Mouse (Mus musculus) myocyte (in vitro differentiated cells): Measurements from ENCODE around the gene Ppp1r13l. TPM values are rescaled to one million over a fixed set of nuclear protein-coding genes. Genes with fewer than 3 reads are reported as not detected.

Experiments used
- H3K27me3 ChIP-seq: one replicate; pipeline ENCODE4 v1.6.1; 2011; ENCODE audit not compliant: control insufficient read depth, insufficient read depth, insufficient read length
- H3K36me3 ChIP-seq: one replicate; pipeline ENCODE4 v1.6.1; 2011; ENCODE audit not compliant: control insufficient read depth, insufficient read depth
- H3K4me2 ChIP-seq: one replicate; pipeline ENCODE4 v1.6.1; 2011; ENCODE audit warnings: low read depth, control low read depth
- H3K4me3 ChIP-seq: one replicate; pipeline ENCODE4 v1.5.1; 2011; ENCODE audit warnings: mild to moderate bottlenecking, control low read depth, moderate library complexity
- H3K79me2 ChIP-seq: one replicate; pipeline ENCODE4 v1.6.1; 2011; ENCODE audit not compliant: control insufficient read depth, insufficient read depth
- H3ac ChIP-seq: one replicate; pipeline ENCODE4 v1.6.1; 2011; ENCODE audit not compliant: control insufficient read depth, insufficient read length
- CEBPB ChIP-seq: IDR thresholded peaks from 2 replicates; pipeline ENCODE4 v1.6.1; 2011; ENCODE audit warnings: mild to moderate bottlenecking, moderate library complexity; ENCODE audit not compliant: poor library complexity, insufficient read depth, severe bottlenecking
- E2F4 ChIP-seq: IDR thresholded peaks from one replicate; pipeline ENCODE4 v1.6.1; 2011; ENCODE audit warnings: mild to moderate bottlenecking, control low read depth, moderate library complexity; ENCODE audit not compliant: insufficient read depth
- MAX ChIP-seq: IDR thresholded peaks from one replicate; pipeline ENCODE4 v1.6.1; 2011; ENCODE audit warnings: low read depth, mild to moderate bottlenecking, control low read depth
- MYOD1 ChIP-seq, 3 experiments: IDR thresholded peaks; one replicate each; pipeline ENCODE4 v1.6.1; 2011; ENCODE audit warnings: control low read depth in 2 of 3, low read depth in 2 of 3, mild to moderate bottlenecking in 2 of 3, moderate library complexity in 1 of 3; ENCODE audit not compliant: insufficient read length in 2 of 3, control insufficient read depth in 1 of 3
- MYOG ChIP-seq, 3 experiments: IDR thresholded peaks; one replicate each; pipeline ENCODE4 v1.6.1; 2011; ENCODE audit warnings: control low read depth in 2 of 3, low read depth in 2 of 3, mild to moderate bottlenecking in 2 of 3; ENCODE audit not compliant: insufficient read length in 2 of 3, control insufficient read depth in 1 of 3, insufficient read depth in 1 of 3
- POLR2A ChIP-seq: IDR thresholded peaks from one replicate; pipeline ENCODE4 v1.6.1; 2011; ENCODE audit warnings: low read depth, mild to moderate bottlenecking, control low read depth, moderate library complexity; ENCODE audit not compliant: insufficient read length
- POLR2AphosphoS2 ChIP-seq: IDR thresholded peaks from one replicate; pipeline ENCODE4 v1.6.1; 2011; ENCODE audit warnings: low read depth, control low read depth; ENCODE audit not compliant: insufficient read length
- REST ChIP-seq: IDR thresholded peaks from one replicate; pipeline ENCODE4 v1.6.1; 2011; ENCODE audit warnings: mild to moderate bottlenecking, control low read depth, moderate library complexity; ENCODE audit not compliant: insufficient read depth, insufficient read length
- SRF ChIP-seq: IDR thresholded peaks from one replicate; pipeline ENCODE4 v1.6.1; 2011; ENCODE audit warnings: low read depth; ENCODE audit not compliant: control insufficient read depth, insufficient read length
- TCF12 ChIP-seq: IDR thresholded peaks from one replicate; pipeline ENCODE4 v1.6.1; 2011; ENCODE audit warnings: mild to moderate bottlenecking, control low read depth; ENCODE audit not compliant: poor library complexity, insufficient read depth, severe bottlenecking
- TCF3 ChIP-seq: IDR thresholded peaks from one replicate; pipeline ENCODE4 v1.6.1; 2011; ENCODE audit warnings: low read depth, control low read depth; ENCODE audit not compliant: insufficient read length
- USF1 ChIP-seq: IDR thresholded peaks from one replicate; pipeline ENCODE4 v1.6.1; 2011; ENCODE audit warnings: low read depth, mild to moderate bottlenecking, control low read depth, moderate library complexity
- polyA plus RNA-seq: library from polyadenylated mRNA; unstranded; fragments of >200 nt; fragmentation: generic; extraction: Trizol; gene quantifications from one replicate; pipeline ENCODE4 v1.2.1, GENCODE M21; 2012; ENCODE audit warnings: missing spikeins

Ppp1r13l gene
- polyA plus RNA-seq, 1 experiment = 36.0 TPM

GRCm38 (mm10) chr7:19332709-19333352 is 26.7 kb upstream of the Ppp1r13l start:
- Histone ChIP-seq H3K79me2 (peaks cover 16% of the 10 kb centered on the region), H3ac (peak overlapping the region; percentile 37), H3K4me2 (peak overlapping the region; percentile 85), H3K4me3 (peak overlapping the region; percentile 46), H3K36me3 (no peaks in the 10 kb centered on the region), H3K27me3 (no peaks in the 10 kb centered on the region)
- TF ChIP-seq USF1 (no peak), CEBPB (no peak), POLR2A (peak; percentile 47), MYOG (IDR thresholded peaks at IDR 0.05; ENCODE audit: control insufficient read depth in 1 of 3, insufficient read depth in 1 of 3, insufficient read length in 2 of 3, low read depth in 2 of 3) (peak in 1 of 3 experiments; percentile 33), POLR2AphosphoS2 (no peak), MYOD1 (IDR thresholded peaks at IDR 0.05; ENCODE audit: control insufficient read depth in 1 of 3, insufficient read length in 2 of 3, low read depth in 2 of 3) (peak in 1 of 3 experiments; percentile 55), SRF (peak; percentile 99)

- no peak overlapping the region for H3K4me3 ChIP-seq
- H3K79me2 ChIP-seq = peaks cover 16% of the 10 kb centered on the region
- no peaks in the 10 kb centered on the region for H3K36me3 ChIP-seq
- no peak overlapping the region for H3ac ChIP-seq
- peak overlapping the region; percentile 24 for H3K4me2 ChIP-seq
- TF ChIP-seq CEBPB (no peak), REST (no peak), MYOG (IDR thresholded peaks at IDR 0.05; ENCODE audit: control insufficient read depth in 1 of 3, insufficient read depth in 1 of 3, insufficient read length in 2 of 3, low read depth in 2 of 3) (no peak), POLR2A (peak; percentile 19), POLR2AphosphoS2 (no peak), TCF3 (no peak)
- H3K27me3 ChIP-seq = no peaks in the 10 kb centered on the region
Observed at GRCm38 (mm10) chr7:19335583-19335982, 24.0 kb upstream of the Ppp1r13l start.

- TF ChIP-seq USF1 (no peak), CEBPB (no peak), POLR2A (no peak), MYOG (IDR thresholded peaks at IDR 0.05; ENCODE audit: control insufficient read depth in 1 of 3, insufficient read depth in 1 of 3, insufficient read length in 2 of 3, low read depth in 2 of 3) (no peak), MYOD1 (IDR thresholded peaks at IDR 0.05; ENCODE audit: control insufficient read depth in 1 of 3, insufficient read length in 2 of 3, low read depth in 2 of 3) (no peak), E2F4 (no peak)
- Histone ChIP-seq H3ac (no peak overlapping the region), H3K79me2 (peaks cover 16% of the 10 kb centered on the region), H3K27me3 (no peaks in the 10 kb centered on the region), H3K36me3 (no peaks in the 10 kb centered on the region), H3K4me2 (no peak overlapping the region), H3K4me3 (no peak overlapping the region)
Observed at GRCm38 (mm10) chr7:19337122-19337521, 22.4 kb upstream of the Ppp1r13l start.

GRCm38 (mm10) chr7:19338060-19338459 is 21.5 kb upstream of the Ppp1r13l start:
- TF ChIP-seq USF1 (no peak), E2F4 (no peak), TCF3 (no peak), SRF (no peak), TCF12 (no peak), POLR2A (no peak), CEBPB (no peak), POLR2AphosphoS2 (no peak), MYOG (IDR thresholded peaks at IDR 0.05; ENCODE audit: control insufficient read depth in 1 of 3, insufficient read depth in 1 of 3, insufficient read length in 2 of 3, low read depth in 2 of 3) (no peak), MAX (no peak)
- H3K4me3 ChIP-seq = no peak overlapping the region
- peak overlapping the region; percentile 58 for H3K4me2 ChIP-seq
- H3K27me3 ChIP-seq = no peaks in the 10 kb centered on the region
- H3ac ChIP-seq = no peak overlapping the region
- H3K79me2 ChIP-seq = peaks cover 16% of the 10 kb centered on the region
- no peaks in the 10 kb centered on the region for H3K36me3 ChIP-seq

GRCm38 (mm10) chr7:19338596-19338995 is 21.0 kb upstream of the Ppp1r13l start:
- Histone ChIP-seq H3ac (no peak overlapping the region), H3K36me3 (no peaks in the 10 kb centered on the region), H3K79me2 (peaks cover 12% of the 10 kb centered on the region), H3K27me3 (no peaks in the 10 kb centered on the region), H3K4me3 (no peak overlapping the region), H3K4me2 (peak overlapping the region; percentile 58)
- TF ChIP-seq TCF3 (no peak), CEBPB (0 out of 2 replicates have a peak, but pooled peaks have one; percentile 39)
